ENCODE assay signal across 13 mouse cellular contexts in the genomic region with DNA sequence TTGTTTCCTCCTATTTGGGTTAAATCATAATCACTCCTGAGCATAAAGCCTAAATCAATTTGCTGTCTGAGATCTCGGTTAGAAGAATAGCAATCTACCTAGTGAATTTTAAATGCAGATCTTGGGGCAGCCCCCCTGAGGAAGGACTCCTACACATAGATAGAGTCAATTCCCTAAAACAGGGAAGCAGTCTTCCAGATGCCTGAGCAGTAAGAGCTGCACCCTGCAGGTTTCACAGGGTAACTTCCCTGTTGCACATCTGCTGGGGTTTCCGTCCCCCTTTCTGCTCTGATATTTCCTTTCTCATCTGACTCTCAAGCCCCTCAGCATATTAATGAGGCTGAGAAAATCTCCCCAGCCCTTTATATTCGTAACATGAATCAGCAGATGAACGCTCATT.
"Had no signal": no experiment of that assay in that cellular context is flagged by ENCODE, and none has a peak within 500 bp of the region (broad histone marks: within the 10 kb centered on the region; RNA-seq: fewer than 3 reads in every experiment).

No protein-coding gene starts in this region.

- ATAC-seq: inflammation-experienced regulatory T-cells, adult 6 months had no signal

- H3K4me1 ChIP-seq: limb, embryonic 13.5 days; liver, embryonic 15.5 days; midbrain, embryonic 12.5 days had no signal

- H3K4me2 ChIP-seq: limb, embryonic 13.5 days; liver, embryonic 15.5 days; lung, embryonic 14.5 days; midbrain, embryonic 12.5 days had no signal

- DNase-seq: kidney, adult 18-20 months; kidney, postnatal 10 days; kidney, postnatal 4 days; left cerebral cortex, postnatal 4 days; lung, embryonic 14.5 days; lung, postnatal 10 days; lung, postnatal 4 days had no signal

- H3K4me3 ChIP-seq: layer of hippocampus, adult 2 months; limb, embryonic 13.5 days; liver, embryonic 15.5 days; midbrain, embryonic 12.5 days; myocyte had no signal

- H3K27me3 ChIP-seq: limb, embryonic 13.5 days; liver, embryonic 15.5 days; midbrain, embryonic 12.5 days had no signal

- H3K9me3 ChIP-seq: limb, embryonic 13.5 days; liver, embryonic 15.5 days; midbrain, embryonic 12.5 days had no signal

- H3K36me3 ChIP-seq: limb, embryonic 13.5 days; liver, embryonic 15.5 days; midbrain, embryonic 12.5 days had no signal

- H3K27ac ChIP-seq: layer of hippocampus, adult 2 months; limb, embryonic 13.5 days; liver, embryonic 15.5 days; midbrain, embryonic 12.5 days had no signal

- H3K9ac ChIP-seq: limb, embryonic 13.5 days; liver, embryonic 15.5 days; lung, embryonic 14.5 days; midbrain, embryonic 12.5 days had no signal
